Comparison of ENCODE assay signal across 12 mouse cellular contexts in the genomic region with DNA sequence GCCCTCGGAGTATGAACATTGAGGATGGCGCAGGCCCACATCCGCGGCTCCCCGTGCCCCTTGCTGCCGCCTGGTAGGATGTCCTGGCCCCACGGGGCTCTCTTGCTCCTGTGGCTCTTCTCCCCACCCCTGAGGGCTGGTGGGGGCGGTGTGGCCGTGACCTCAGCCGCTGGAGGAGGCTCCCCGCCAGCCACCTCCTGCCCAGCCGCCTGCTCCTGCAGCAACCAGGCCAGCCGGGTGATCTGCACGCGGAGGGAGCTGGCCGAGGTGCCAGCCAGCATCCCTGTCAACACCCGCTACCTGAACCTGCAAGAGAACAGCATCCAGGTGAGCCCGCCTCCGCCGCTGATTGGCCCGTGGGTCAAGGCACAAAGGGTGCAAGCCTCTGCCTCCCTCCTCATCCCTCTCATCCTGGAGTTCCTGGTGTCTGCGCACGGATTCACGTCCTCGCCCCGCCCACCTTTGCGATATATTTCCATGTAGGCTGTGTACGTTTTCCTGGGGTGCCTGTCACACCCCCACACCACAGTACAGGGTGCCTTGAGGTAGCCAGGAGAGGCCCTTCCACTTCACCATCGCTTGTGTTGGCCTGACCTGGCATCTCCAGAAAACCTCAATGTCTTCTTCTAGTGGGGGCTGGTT. TPM values are rescaled to one million over a fixed set of nuclear protein-coding genes. Genes with fewer than 3 reads are reported as not detected.
DNase-seq lines count a peak whose midpoint lies in the region; ATAC-seq lines count a peak whose summit lies in the region.
"Had no signal": no experiment of that assay in that cellular context is flagged by ENCODE, and none has a peak within 500 bp of the region (broad histone marks: within the 10 kb centered on the region; RNA-seq: fewer than 3 reads in every experiment).

No protein-coding gene starts in this region.

- H3K4me1 ChIP-seq in neural tube, embryonic 11.5 days (ENCODE audit: control insufficient read depth, insufficient read depth, low read length): peaks cover 21% of the 10 kb centered on the region; the same call in 1 of the 2 replicates
- peaks cover 53% of the 10 kb centered on the region for H3K4me1 ChIP-seq in forebrain, embryonic 12.5 days
- H3K4me1 ChIP-seq in hindbrain, embryonic 16.5 days (ENCODE audit: control insufficient read depth, insufficient read depth, low read depth, low read length): peaks cover 46% of the 10 kb centered on the region
- peaks cover 80% of the 10 kb centered on the region for H3K4me1 ChIP-seq in neural tube, embryonic 15.5 days

- H3K4me2 ChIP-seq in neural tube, embryonic 11.5 days (ENCODE audit: low read depth): peak overlapping the region; percentile 81
- H3K4me2 ChIP-seq in forebrain, embryonic 12.5 days: peak overlapping the region; percentile 89
- H3K4me2 ChIP-seq in hindbrain, embryonic 16.5 days (ENCODE audit: low read length): peak overlapping the region; percentile 85
- peak overlapping the region; percentile 96 for H3K4me2 ChIP-seq in neural tube, embryonic 15.5 days

- H3K36me3 ChIP-seq in neural tube, embryonic 11.5 days (ENCODE audit: control insufficient read depth, insufficient read depth, low read length): peaks cover 2% of the 10 kb centered on the region
- peaks cover 51% of the 10 kb centered on the region for H3K36me3 ChIP-seq in forebrain, embryonic 12.5 days (replicated peaks)
- H3K36me3 ChIP-seq in hindbrain, embryonic 16.5 days (ENCODE audit: control insufficient read depth, insufficient read depth, low read length): peaks cover 25% of the 10 kb centered on the region
- H3K36me3 ChIP-seq in neural tube, embryonic 15.5 days: peaks cover 42% of the 10 kb centered on the region

- no peak overlapping the region; the same call in 1 of the 2 replicates for H3K4me3 ChIP-seq in neural tube, embryonic 11.5 days (ENCODE audit: low read depth, low read length)
- peak overlapping the region; percentile 66 for H3K4me3 ChIP-seq in forebrain, embryonic 12.5 days (replicated peaks)
- peak overlapping the region; percentile 74 for H3K4me3 ChIP-seq in hindbrain, embryonic 16.5 days (ENCODE audit: low read length)
- H3K4me3 ChIP-seq in neural tube, embryonic 15.5 days (replicated peaks): peak overlapping the region; percentile 70

- H3K27ac ChIP-seq in neural tube, embryonic 11.5 days (ENCODE audit: low read depth, low read length): no peak overlapping the region
- 0 out of 2 replicates have a peak overlapping the region, but pooled peaks have one; percentile 37 for H3K27ac ChIP-seq in forebrain, embryonic 12.5 days
- H3K27ac ChIP-seq in hindbrain, embryonic 16.5 days (ENCODE audit: low read depth, low read length): peak overlapping the region; percentile 45
- H3K27ac ChIP-seq in neural tube, embryonic 15.5 days (replicated peaks): peak overlapping the region; percentile 15; the same call in 1 of the 2 replicates
- H3K27ac ChIP-seq: macrophage had no signal

- 11% methylated on average over 29 of the region's 29 CpGs for WGBS in neural tube, embryonic 11.5 days
- WGBS in forebrain, embryonic 12.5 days: 41% methylated on average over 29 of the region's 29 CpGs
- WGBS in hindbrain, embryonic 16.5 days: 25% methylated on average over 29 of the region's 29 CpGs
- WGBS in neural tube, embryonic 15.5 days: 16% methylated on average over 29 of the region's 29 CpGs

- peaks cover 37% of the 10 kb centered on the region for H3K27me3 ChIP-seq in neural tube, embryonic 11.5 days (ENCODE audit: control insufficient read depth, insufficient read depth, low read length)
- H3K27me3 ChIP-seq in forebrain, embryonic 12.5 days: peaks cover 5% of the 10 kb centered on the region
- H3K27me3 ChIP-seq in hindbrain, embryonic 16.5 days (replicated peaks; ENCODE audit: control insufficient read depth, insufficient read depth, low read length): no peaks in the 10 kb centered on the region
- H3K27me3 ChIP-seq in neural tube, embryonic 15.5 days (replicated peaks): no peaks in the 10 kb centered on the region

- H3K9ac ChIP-seq in neural tube, embryonic 11.5 days (ENCODE audit: low read length): peak overlapping the region; percentile 31
- H3K9ac ChIP-seq in forebrain, embryonic 12.5 days: peak overlapping the region; percentile 53
- H3K9ac ChIP-seq in hindbrain, embryonic 16.5 days (ENCODE audit: low read depth, low read length): peak overlapping the region; percentile 49
- H3K9ac ChIP-seq in neural tube, embryonic 15.5 days (replicated peaks): peak overlapping the region; percentile 97

- DNase-seq in neural tube, embryonic 11.5 days (ENCODE audit: low spot score): no peak
- DNase-seq in neural tube, embryonic 10.5 days (ENCODE audit: extremely low spot score, low spot score): no peak
- DNase-seq in urinary bladder, adult 18-20 months (ENCODE audit: low spot score in 2 of 2): no peak
- DNase-seq in left cerebral cortex, adult 11 months (ENCODE audit: low spot score): no peak
- DNase-seq in kidney, postnatal 10 days: no peak
- DNase-seq: adrenal gland, adult 8-10 months; kidney, adult 9 months had no signal

- no peak for ATAC-seq in neural tube, embryonic 11.5 days (ENCODE audit: insufficient read depth, low FRiP score, low TSS enrichment)
- ATAC-seq in forebrain, embryonic 12.5 days (ENCODE audit: low FRiP score): no peak
- no peak for ATAC-seq in hindbrain, embryonic 16.5 days
- no peak for ATAC-seq in neural tube, embryonic 15.5 days (ENCODE audit: low FRiP score)

- no peaks in the 10 kb centered on the region for H3K9me3 ChIP-seq in neural tube, embryonic 11.5 days (ENCODE audit: control insufficient read depth, low read length)
- no peaks in the 10 kb centered on the region for H3K9me3 ChIP-seq in forebrain, embryonic 12.5 days
- H3K9me3 ChIP-seq in hindbrain, embryonic 16.5 days (ENCODE audit: control insufficient read depth, low read length): no peaks in the 10 kb centered on the region
- no peaks in the 10 kb centered on the region for H3K9me3 ChIP-seq in neural tube, embryonic 15.5 days (replicated peaks)

RNA-seq across cellular contexts. Expression of gene Lrrc4b, which starts 16.2 kb away (rescaled TPM):
- polyA plus RNA-seq in neural tube, embryonic 11.5 days (2014; fragmentation: Nextera tagmentation; extraction: Ambion mirVana): 7.4 and 8.0 TPM in 2 replicates
- polyA plus RNA-seq in forebrain, embryonic 12.5 days (2016; fragmentation: Nextera tagmentation; extraction: Ambion mirVana): 10.6 and 12.0 TPM in 2 replicates
- polyA plus RNA-seq in hindbrain, embryonic 16.5 days (2015; fragmentation: Nextera tagmentation; extraction: Ambion mirVana): 12.4 and 12.6 TPM in 2 replicates
- polyA plus RNA-seq in neural tube, embryonic 15.5 days (2015; fragmentation: Nextera tagmentation; extraction: Ambion mirVana): 11.0 and 14.9 TPM in 2 replicates
- polyA plus RNA-seq: macrophage had no signal

RNA-seq across cellular contexts. Expression of gene Aspdh, which starts 20.2 kb away (rescaled TPM):
- 1.2 and 1.6 TPM in 2 replicates for polyA plus RNA-seq in neural tube, embryonic 11.5 days (2014; fragmentation: Nextera tagmentation; extraction: Ambion mirVana)
- polyA plus RNA-seq in forebrain, embryonic 12.5 days (2016; fragmentation: Nextera tagmentation; extraction: Ambion mirVana): 4.8 TPM in 2 replicates
- 3.1 and 3.9 TPM in 2 replicates for polyA plus RNA-seq in hindbrain, embryonic 16.5 days (2015; fragmentation: Nextera tagmentation; extraction: Ambion mirVana)
- polyA plus RNA-seq in neural tube, embryonic 15.5 days (2015; fragmentation: Nextera tagmentation; extraction: Ambion mirVana): 2.2 and 4.2 TPM in 2 replicates
- polyA plus RNA-seq: limb, embryonic 11.5 days; macrophage had no signal

RNA-seq across cellular contexts. Expression of gene Josd2, which starts 22.8 kb away (rescaled TPM):
- polyA plus RNA-seq in neural tube, embryonic 11.5 days (2014; fragmentation: Nextera tagmentation; extraction: Ambion mirVana): 60.0 and 66.2 TPM in 2 replicates
- polyA plus RNA-seq in forebrain, embryonic 12.5 days (2016; fragmentation: Nextera tagmentation; extraction: Ambion mirVana): 47.2 and 56.8 TPM in 2 replicates
- polyA plus RNA-seq in hindbrain, embryonic 16.5 days (2015; fragmentation: Nextera tagmentation; extraction: Ambion mirVana): 42.5 and 46.2 TPM in 2 replicates
- 45.2 and 51.0 TPM in 2 replicates for polyA plus RNA-seq in neural tube, embryonic 15.5 days (2015; fragmentation: Nextera tagmentation; extraction: Ambion mirVana)

RNA-seq across cellular contexts. Expression of gene Emc10, which starts 51.3 kb away (rescaled TPM):
- 104 and 110 TPM in 2 replicates for polyA plus RNA-seq in neural tube, embryonic 11.5 days (2014; fragmentation: Nextera tagmentation; extraction: Ambion mirVana)
- polyA plus RNA-seq in forebrain, embryonic 12.5 days (2016; fragmentation: Nextera tagmentation; extraction: Ambion mirVana): 121 and 125 TPM in 2 replicates
- 145 and 150 TPM in 2 replicates for polyA plus RNA-seq in hindbrain, embryonic 16.5 days (2015; fragmentation: Nextera tagmentation; extraction: Ambion mirVana)
- polyA plus RNA-seq in neural tube, embryonic 15.5 days (2015; fragmentation: Nextera tagmentation; extraction: Ambion mirVana): 144 and 157 TPM in 2 replicates

RNA-seq across cellular contexts. Expression of gene Fam71e1, which starts 51.4 kb away (rescaled TPM):
- 12.3 and 13.3 TPM in 2 replicates for polyA plus RNA-seq in neural tube, embryonic 11.5 days (2014; fragmentation: Nextera tagmentation; extraction: Ambion mirVana)
- 29.8 and 34.2 TPM in 2 replicates for polyA plus RNA-seq in forebrain, embryonic 12.5 days (2016; fragmentation: Nextera tagmentation; extraction: Ambion mirVana)
- polyA plus RNA-seq in hindbrain, embryonic 16.5 days (2015; fragmentation: Nextera tagmentation; extraction: Ambion mirVana): 20.4 and 23.7 TPM in 2 replicates
- 22.6 and 23.2 TPM in 2 replicates for polyA plus RNA-seq in neural tube, embryonic 15.5 days (2015; fragmentation: Nextera tagmentation; extraction: Ambion mirVana)

Comparison
In these comparisons a context has a peak if more than half of its experiments do, and no peak if none do; other contexts are left out.
1. H3K9ac ChIP-seq: peak in every context shown above with its lines; median percentile 97 in neural tube, embryonic 15.5 days; 53 in forebrain, embryonic 12.5 days; 49 in hindbrain, embryonic 16.5 days; 31 in neural tube, embryonic 11.5 days.